10 mouse cellular contexts compared by ENCODE assay signal in genomic region chr5:119507709-119508108, GRCm38 (mm10).
"Had no signal": no experiment of that assay in that cellular context is flagged by ENCODE, and none has a peak within 500 bp of the region (broad histone marks: within the 10 kb centered on the region; RNA-seq: fewer than 3 reads in every experiment).

No protein-coding gene starts in this region.

- H3K4me2 ChIP-seq: liver, embryonic 15.5 days; midbrain, embryonic 13.5 days had no signal

- H3K9ac ChIP-seq: liver, embryonic 15.5 days; midbrain, embryonic 13.5 days had no signal

- H3K27me3 ChIP-seq: liver, embryonic 15.5 days; midbrain, embryonic 13.5 days had no signal

- H3K27ac ChIP-seq: layer of hippocampus, adult 2 months; liver, embryonic 15.5 days; midbrain, embryonic 13.5 days had no signal

- H3K36me3 ChIP-seq: liver, embryonic 15.5 days; midbrain, embryonic 13.5 days had no signal

- H3K4me1 ChIP-seq: liver, embryonic 15.5 days; midbrain, embryonic 13.5 days had no signal

- DNase-seq: kidney, adult 11 months; kidney, postnatal 10 days; kidney, postnatal 4 days; left cerebral cortex, postnatal 4 days; lung, postnatal 10 days; right cerebral cortex, postnatal 14 days; thymus, postnatal 14 days had no signal

- H3K9me3 ChIP-seq: liver, embryonic 15.5 days; midbrain, embryonic 13.5 days had no signal

- ATAC-seq: midbrain, embryonic 13.5 days had no signal

- H3K4me3 ChIP-seq: layer of hippocampus, adult 2 months; liver, embryonic 15.5 days; midbrain, embryonic 13.5 days had no signal
